Mouse (Mus musculus): ENCODE results near the gene Ankle1. TPM values are rescaled to one million over a fixed set of nuclear protein-coding genes. Genes with fewer than 3 reads are reported as not detected.

The Ankle1 gene
- total RNA-seq, 2 experiments from 2014 or later = 0.28 to 0.41 TPM

Other genes starting within 250 kb of the Ankle1 start
- gene Myo9b, start 133.3 kb upstream of the Ankle1 start, total RNA-seq (2021) = 10 to 100 TPM; 27.7 to 32.4 TPM
- 10 to 100 TPM; 10.9 to 14.7 TPM for gene Haus8, start 133.1 kb upstream of the Ankle1 start, total RNA-seq (2021)
- 100 to 1,000 TPM in 1 of 2 experiments, 10 to 100 TPM in 1; 95.9 to 102 TPM for gene Use1, start 39.2 kb upstream of the Ankle1 start, total RNA-seq (2021)
- 10 to 100 TPM; 14.8 to 18.6 TPM for gene Ocel1, start 34.7 kb upstream of the Ankle1 start, total RNA-seq (2021)
- 10 to 100 TPM; 37.6 to 43.0 TPM for gene Nr2f6, start 24.1 kb upstream of the Ankle1 start, total RNA-seq (2021)
- gene Ushbp1, start 10.2 kb upstream of the Ankle1 start, total RNA-seq (2021) = 1 to 10 TPM; 4.9 to 5.0 TPM
- gene Babam1, start 9.1 kb upstream of the Ankle1 start, total RNA-seq (2021) = 100 to 1,000 TPM; 111 to 117 TPM
- gene Abhd8, start 57.6 kb downstream of the Ankle1 start, total RNA-seq (2021) = 100 to 1,000 TPM; 299 to 324 TPM
- 10 to 100 TPM; 59.7 to 60.8 TPM for gene Mrpl34, start 58.9 kb downstream of the Ankle1 start, total RNA-seq (2021)
- gene Dda1, start 63.2 kb downstream of the Ankle1 start, total RNA-seq (2021) = 10 to 100 TPM; 80.9 to 84.8 TPM
- gene Ano8, start 80.0 kb downstream of the Ankle1 start, total RNA-seq (2021) = 10 to 100 TPM; 59.9 to 60.9 TPM
- gene Gtpbp3, start 82.1 kb downstream of the Ankle1 start, total RNA-seq (2021) = 10 to 100 TPM; 28.6 to 33.2 TPM
- 1 to 10 TPM; 5.7 to 6.6 TPM for gene Plvap, start 105.7 kb downstream of the Ankle1 start, total RNA-seq (2021)
- gene Ccdc194, start 119.7 kb downstream of the Ankle1 start, total RNA-seq (2021) = not detected
- 1 to 10 TPM; 2.3 to 4.3 TPM for gene Bst2, start 131.4 kb downstream of the Ankle1 start, total RNA-seq (2021)
- gene Mvb12a, start 136.9 kb downstream of the Ankle1 start, total RNA-seq (2021) = 10 to 100 TPM; 31.7 to 33.7 TPM
- under 1 TPM in 1 of 2 experiments, not detected in 1; 0.21 TPM for gene Tmem221, start 152.9 kb downstream of the Ankle1 start, total RNA-seq (2021)
- under 1 TPM in 1 of 2 experiments, not detected in 1; 0.16 TPM for gene Nxnl1, start 160.6 kb downstream of the Ankle1 start, total RNA-seq (2021)
- gene Slc27a1, start 162.9 kb downstream of the Ankle1 start, total RNA-seq (2021) = 10 to 100 TPM; 90.0 to 92.8 TPM
- gene Pgls, start 186.2 kb downstream of the Ankle1 start, total RNA-seq (2021) = 10 to 100 TPM; 35.1 to 38.7 TPM
- gene Fam129c, start 191.6 kb downstream of the Ankle1 start, total RNA-seq (2021) = 1 to 10 TPM; 3.6 to 4.2 TPM
- 10 to 100 TPM; 49.3 to 51.5 TPM for gene Colgalt1, start 205.0 kb downstream of the Ankle1 start, total RNA-seq (2021)